Mouse (Mus musculus): Measurements from ENCODE around the gene Marc1. TPM values are rescaled to one million over a fixed set of nuclear protein-coding genes. Genes with fewer than 3 reads are reported as not detected.
A peak's percentile ranks its signal among the peaks of the same experiment; 100 is the strongest.

The Marc1 gene
- polyA plus RNA-seq, 2 experiments, result 10.3 to 22.6 TPM

GRCm38 (mm10) chr1:184750114-184750664 is 60.9 kb downstream of the Marc1 start:
- Histone ChIP-seq H3K27me3 (ENCODE audit: control insufficient read depth, insufficient read depth, low read length) (no peaks in the 10 kb centered on the region), H3K9me3 (ENCODE audit: control insufficient read depth, low read length) (no peaks in the 10 kb centered on the region), H3K4me2 (ENCODE audit: low read depth) (no peak overlapping the region), H3K4me1 (replicated peaks; ENCODE audit: control insufficient read depth in 2 of 2, insufficient read depth in 2 of 2, low read length in 1 of 2) (no peaks in the 10 kb centered on the region), H3K9ac (replicated peaks) (no peak overlapping the region), H3K4me3 (ENCODE audit: insufficient read depth in 1 of 2, low read depth in 2 of 2, low read length in 2 of 2) (no peak overlapping the region), H3K36me3 (replicated peaks; ENCODE audit: control insufficient read depth, insufficient read depth, low read depth) (no peaks in the 10 kb centered on the region), H3K27ac (no peak overlapping the region)
- TF ChIP-seq EP300 (IDR thresholded peaks at IDR 0.05; ENCODE audit: low read depth), result no peak
- no peak for TF ChIP-seq CTCF (IDR thresholded peaks at IDR 0.05; ENCODE audit: low read depth)
- DNase-seq (ENCODE audit: low read depth in 3 of 3, low spot score in 3 of 3) (no peak), ATAC-seq (ENCODE audit: insufficient read depth) (no peak)
- WGBS (ENCODE audit: insufficient replicate concordance), result 52% methylated on average over 11 of the region's 11 CpGs

- no peaks in the 10 kb centered on the region for H3K27me3 ChIP-seq (ENCODE audit: control insufficient read depth, insufficient read depth, low read length)
- H3K9ac ChIP-seq (replicated peaks), result no peak overlapping the region
- ATAC-seq (ENCODE audit: insufficient read depth) (no peak), DNase-seq (ENCODE audit: low read depth in 3 of 3, low spot score in 3 of 3) (no peak)
- H3K4me3 ChIP-seq (ENCODE audit: insufficient read depth in 1 of 2, low read depth in 2 of 2, low read length in 2 of 2), result no peak overlapping the region
- no peak overlapping the region for H3K27ac ChIP-seq
- no peak overlapping the region for H3K4me2 ChIP-seq (ENCODE audit: low read depth)
- no peaks in the 10 kb centered on the region for H3K4me1 ChIP-seq (replicated peaks; ENCODE audit: control insufficient read depth in 2 of 2, insufficient read depth in 2 of 2, low read length in 1 of 2)
- TF ChIP-seq EP300 (IDR thresholded peaks at IDR 0.05; ENCODE audit: low read depth) (no peak), CTCF (IDR thresholded peaks at IDR 0.05; ENCODE audit: low read depth) (no peak)
- no peaks in the 10 kb centered on the region for H3K36me3 ChIP-seq (replicated peaks; ENCODE audit: control insufficient read depth, insufficient read depth, low read depth)
- H3K9me3 ChIP-seq (ENCODE audit: control insufficient read depth, low read length), result no peaks in the 10 kb centered on the region
- WGBS (ENCODE audit: insufficient replicate concordance), result 52% methylated on average over 14 of the region's 14 CpGs
These were observed 62.4 kb downstream of the Marc1 start for GRCm38 (mm10) chr1:184748692-184749152.

- 3% methylated on average over 14 of the region's 14 CpGs for WGBS (ENCODE audit: insufficient replicate concordance)
- H3K27me3 ChIP-seq (ENCODE audit: control insufficient read depth, insufficient read depth, low read length), result peaks cover 45% of the 10 kb centered on the region
- no peaks in the 10 kb centered on the region for H3K36me3 ChIP-seq (replicated peaks; ENCODE audit: control insufficient read depth, insufficient read depth, low read depth)
- ATAC-seq (ENCODE audit: insufficient read depth) (no peak), DNase-seq (ENCODE audit: low read depth in 3 of 3, low spot score in 3 of 3) (peak in 1 of 3 experiments; percentile 24)
- H3K4me2 ChIP-seq (ENCODE audit: low read depth), result no peak overlapping the region
- no peaks in the 10 kb centered on the region; a peak in 1 of 4 replicates for H3K4me1 ChIP-seq (replicated peaks; ENCODE audit: control insufficient read depth in 2 of 2, insufficient read depth in 2 of 2, low read length in 1 of 2)
- H3K9ac ChIP-seq (replicated peaks), result no peak overlapping the region
- H3K27ac ChIP-seq, result no peak overlapping the region
- TF ChIP-seq CTCF (IDR thresholded peaks at IDR 0.05; ENCODE audit: low read depth), result peak; percentile 81
- no peak for TF ChIP-seq EP300 (IDR thresholded peaks at IDR 0.05; ENCODE audit: low read depth)
- H3K4me3 ChIP-seq (ENCODE audit: insufficient read depth in 1 of 2, low read depth in 2 of 2, low read length in 2 of 2), result no peak overlapping the region
- H3K9me3 ChIP-seq (ENCODE audit: control insufficient read depth, low read length), result no peaks in the 10 kb centered on the region
These were observed 73.1 kb downstream of the Marc1 start for GRCm38 (mm10) chr1:184737876-184738479.

- H3K27me3 ChIP-seq (ENCODE audit: control insufficient read depth, insufficient read depth, low read length), result peaks cover 51% of the 10 kb centered on the region
- no peaks in the 10 kb centered on the region for H3K36me3 ChIP-seq (replicated peaks; ENCODE audit: control insufficient read depth, insufficient read depth, low read depth)
- H3K4me3 ChIP-seq (ENCODE audit: insufficient read depth in 1 of 2, low read depth in 2 of 2, low read length in 2 of 2), result no peak overlapping the region
- H3K4me2 ChIP-seq (ENCODE audit: low read depth), result no peak overlapping the region
- 26% methylated on average over 2 of the region's 2 CpGs for WGBS (ENCODE audit: insufficient replicate concordance)
- no peak for ATAC-seq (ENCODE audit: insufficient read depth)
- TF ChIP-seq CTCF (IDR thresholded peaks at IDR 0.05; ENCODE audit: low read depth) (no peak), EP300 (IDR thresholded peaks at IDR 0.05; ENCODE audit: low read depth) (no peak)
- DNase-seq (ENCODE audit: low read depth in 3 of 3, low spot score in 3 of 3), result no peak
- no peak overlapping the region for H3K27ac ChIP-seq
- H3K9ac ChIP-seq (replicated peaks), result no peak overlapping the region
- no peaks in the 10 kb centered on the region for H3K9me3 ChIP-seq (ENCODE audit: control insufficient read depth, low read length)
- H3K4me1 ChIP-seq (replicated peaks; ENCODE audit: control insufficient read depth in 2 of 2, insufficient read depth in 2 of 2, low read length in 1 of 2), result no peaks in the 10 kb centered on the region; a peak in 1 of 4 replicates
These were observed 73.9 kb downstream of the Marc1 start for GRCm38 (mm10) chr1:184737228-184737627.

MicroRNAs within 50 kb of the gene (microRNA counts, 519-probe panel; counts per million panel counts)
- 3,271 counts per million, percentile 8 among the panel's probes with 10 or more counts for microRNA mmu-miR-1981

Small RNA genes lying within 50 kb of the gene (microRNA-seq; reads per million reads assigned to microRNA genes)
- gene Mir1981, result 260 reads per million, percentile 59 among the genes with 10 or more reads in this experiment

Other genes with a start within 250 kb of the Marc1 start
- gene Hlx, start 78.7 kb downstream of the Marc1 start, polyA plus RNA-seq (2012; rRNA removed), result 2.7 and 3.1 TPM in 2 replicates
- gene Hlx, start 78.7 kb downstream of the Marc1 start, polyA plus RNA-seq (2014; fragmentation: Nextera tagmentation; extraction: Ambion mirVana), result 3.5 and 3.9 TPM in 2 replicates
- 53.3 and 58.6 TPM in 2 replicates for gene Marc2, start 35.1 kb upstream of the Marc1 start, polyA plus RNA-seq (2012; rRNA removed)
- 227 TPM in 2 replicates for gene Marc2, start 35.1 kb upstream of the Marc1 start, polyA plus RNA-seq (2014; fragmentation: Nextera tagmentation; extraction: Ambion mirVana)
- 5.4 and 7.4 TPM in 2 replicates for gene C130074G19Rik, start 71.9 kb upstream of the Marc1 start, polyA plus RNA-seq (2012; rRNA removed)
- gene C130074G19Rik, start 71.9 kb upstream of the Marc1 start, polyA plus RNA-seq (2014; fragmentation: Nextera tagmentation; extraction: Ambion mirVana), result 1.1 and 1.3 TPM in 2 replicates
- gene Mark1, start 188.3 kb upstream of the Marc1 start, polyA plus RNA-seq (2012; rRNA removed), result 0.55 and 0.67 TPM in 2 replicates
- 0.09 and 0.14 TPM in 2 replicates for gene Mark1, start 188.3 kb upstream of the Marc1 start, polyA plus RNA-seq (2014; fragmentation: Nextera tagmentation; extraction: Ambion mirVana)